29 mouse cellular contexts compared by ENCODE assay signal in the genomic region with DNA sequence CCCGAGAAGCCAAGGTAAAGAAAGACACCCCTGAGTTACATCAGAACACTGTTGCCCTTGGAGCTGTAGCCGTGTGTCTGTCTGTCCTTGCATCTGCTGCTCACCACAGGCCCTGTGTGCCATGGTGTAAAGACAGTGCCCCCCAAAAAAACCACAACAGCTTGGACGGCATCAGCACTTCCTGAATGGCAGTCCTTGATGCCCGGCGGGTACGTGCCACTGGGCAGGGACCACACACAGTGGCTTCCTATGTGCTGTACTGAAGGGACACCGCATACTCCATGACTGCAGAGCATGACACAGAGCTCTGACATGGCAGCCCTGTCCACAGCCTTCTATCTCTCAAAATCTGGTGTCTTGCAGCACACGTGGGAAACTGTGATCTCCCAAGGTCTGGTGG.
DNase-seq lines count a peak whose midpoint lies in the region; ATAC-seq lines count a peak whose summit lies in the region.
"Had no signal": no experiment of that assay in that cellular context is flagged by ENCODE, and none has a peak within 500 bp of the region (broad histone marks: within the 10 kb centered on the region; RNA-seq: fewer than 3 reads in every experiment).

No protein-coding gene starts in this region.

- no peak for ATAC-seq in heart, embryonic 13.5 days (ENCODE audit: extremely low read depth, insufficient number of reproducible peaks, low FRiP score, low TSS enrichment)
- no peak for ATAC-seq in heart, embryonic 11.5 days (replicated peaks; ENCODE audit: insufficient number of reproducible peaks, low FRiP score, low TSS enrichment)
- ATAC-seq in common myeloid progenitor, adult 5-6 weeks (replicated peaks; ENCODE audit: low read depth, poor library complexity, severe bottlenecking) = peak; percentile 83
- peak; percentile 71 to 73 for ATAC-seq in hematopoietic stem cell, adult 5-6 weeks (replicated peaks in 1 of 2; ENCODE audit: insufficient read depth in 1 of 2, low FRiP score in 2 of 2, low TSS enrichment in 1 of 2, low read depth in 1 of 2, poor library complexity in 2 of 2, severe bottlenecking in 2 of 2)
- 0 out of 2 replicates have a peak, but pooled peaks have one; percentile 18 for ATAC-seq in megakaryocyte-erythroid progenitor cell, adult 5-6 weeks (replicated peaks; ENCODE audit: low FRiP score, low TSS enrichment, poor library complexity, severe bottlenecking)
- ATAC-seq: forebrain, postnatal 0 days; intestine, postnatal 0 days; midbrain, embryonic 13.5 days had no signal

- no peaks in the 10 kb centered on the region for H3K36me3 ChIP-seq in heart, embryonic 13.5 days
- no peaks in the 10 kb centered on the region for H3K36me3 ChIP-seq in heart, embryonic 11.5 days (ENCODE audit: control insufficient read depth, insufficient read depth, low read length)
- H3K36me3 ChIP-seq: embryonic facial prominence, embryonic 13.5 days; hindbrain, embryonic 12.5 days; limb, embryonic 13.5 days; midbrain, embryonic 13.5 days; stomach, embryonic 15.5 days had no signal

- no peak overlapping the region for H3K4me3 ChIP-seq in heart, embryonic 13.5 days
- H3K4me3 ChIP-seq in heart, embryonic 11.5 days (ENCODE audit: low read depth, low read length) = no peak overlapping the region
- H3K4me3 ChIP-seq: embryonic facial prominence, embryonic 13.5 days; hindbrain, embryonic 12.5 days; limb, embryonic 13.5 days; midbrain, embryonic 13.5 days; stomach, embryonic 15.5 days had no signal

- H3K27ac ChIP-seq in heart, embryonic 13.5 days (replicated peaks) = no peak overlapping the region
- no peak overlapping the region for H3K27ac ChIP-seq in heart, embryonic 11.5 days (ENCODE audit: low read depth, low read length)
- H3K27ac ChIP-seq: hindbrain, embryonic 12.5 days; limb, embryonic 13.5 days; midbrain, embryonic 13.5 days; stomach, embryonic 15.5 days had no signal

- no peak for DNase-seq in layer of hippocampus, postnatal 25 days (ENCODE audit: extremely low spot score in 1 of 2, low spot score in 1 of 2)
- no peak for DNase-seq in thymus, adult 18-20 months
- DNase-seq: adrenal gland, adult 8-10 months; cerebellum, adult 8-10 months; cerebellum, postnatal 25 days; forebrain, postnatal 0 days; gastrocnemius, postnatal 14 days; heart, adult 18-20 months; heart, postnatal 14 days; kidney, adult 9 months; kidney, postnatal 14 days; layer of hippocampus, adult 9-11 months; lung, postnatal 4 days; retina, postnatal 1 day; right cerebral cortex, postnatal 25 days; thymus, postnatal 25 days had no signal

- no peak overlapping the region for H3K4me2 ChIP-seq in heart, embryonic 13.5 days
- H3K4me2 ChIP-seq in heart, embryonic 11.5 days = no peak overlapping the region
- H3K4me2 ChIP-seq: embryonic facial prominence, embryonic 13.5 days; hindbrain, embryonic 12.5 days; limb, embryonic 13.5 days; liver, embryonic 11.5 days; midbrain, embryonic 13.5 days; stomach, embryonic 15.5 days had no signal

- H3K9me3 ChIP-seq in heart, embryonic 13.5 days = no peaks in the 10 kb centered on the region
- no peaks in the 10 kb centered on the region for H3K9me3 ChIP-seq in heart, embryonic 11.5 days (replicated peaks; ENCODE audit: control insufficient read depth, low read length)
- H3K9me3 ChIP-seq: embryonic facial prominence, embryonic 13.5 days; G1E; hindbrain, embryonic 12.5 days; limb, embryonic 13.5 days; midbrain, embryonic 13.5 days; stomach, embryonic 15.5 days had no signal

- 0 out of 2 replicates have a peak overlapping the region, but pooled peaks have one; percentile 19 for H3K9ac ChIP-seq in heart, embryonic 13.5 days
- H3K9ac ChIP-seq in heart, embryonic 11.5 days (ENCODE audit: low read depth, low read length) = no peak overlapping the region
- H3K9ac ChIP-seq: embryonic facial prominence, embryonic 13.5 days; forebrain, postnatal 0 days; hindbrain, embryonic 12.5 days; limb, embryonic 13.5 days; midbrain, embryonic 13.5 days; stomach, embryonic 15.5 days had no signal

- H3K27me3 ChIP-seq in heart, embryonic 13.5 days (replicated peaks) = no peaks in the 10 kb centered on the region
- no peaks in the 10 kb centered on the region for H3K27me3 ChIP-seq in heart, embryonic 11.5 days (ENCODE audit: control insufficient read depth, insufficient read depth, low read length)
- H3K27me3 ChIP-seq: embryonic facial prominence, embryonic 13.5 days; hindbrain, embryonic 12.5 days; stomach, embryonic 15.5 days had no signal

- 77% methylated on average over 8 of the region's 8 CpGs for whole genome bisulfite sequencing in heart, embryonic 13.5 days
- WGBS in heart, embryonic 11.5 days (ENCODE audit: insufficient replicate concordance) = 74% methylated on average over 8 of the region's 8 CpGs

- peaks cover 72% of the 10 kb centered on the region for H3K4me1 ChIP-seq in heart, embryonic 13.5 days
- H3K4me1 ChIP-seq in heart, embryonic 11.5 days (ENCODE audit: control insufficient read depth, insufficient read depth, low read length) = peaks cover 52% of the 10 kb centered on the region

Comparison
In these comparisons a context has a peak if more than half of its experiments do, and no peak if none do; other contexts are left out.
1. ATAC-seq: peak in common myeloid progenitor, adult 5-6 weeks (single experiment), hematopoietic stem cell, adult 5-6 weeks (2 of 2) and megakaryocyte-erythroid progenitor cell, adult 5-6 weeks (single experiment); none in heart, embryonic 13.5 days (single experiment) and heart, embryonic 11.5 days (single experiment).